Mouse (Mus musculus): Measurements from ENCODE around the gene Prcd. TPM values are rescaled to one million over a fixed set of nuclear protein-coding genes. Genes with fewer than 3 reads are reported as not detected.

The Prcd gene
- polyA plus RNA-seq, 1 experiment from 2014 or later: 1.1 TPM

- WGBS: 84% methylated on average over 4 of the region's 4 CpGs
- no peak overlapping the region for H3K4me3 ChIP-seq (ENCODE audit: low read length)
- no peaks in the 10 kb centered on the region for H3K9me3 ChIP-seq (ENCODE audit: control insufficient read depth, low read length)
- H3K9ac ChIP-seq (ENCODE audit: low read depth, low read length): no peak overlapping the region
- no peak overlapping the region for H3K27ac ChIP-seq (ENCODE audit: low read depth, low read length)
- H3K27me3 ChIP-seq (ENCODE audit: control insufficient read depth, insufficient read depth, low read length): no peaks in the 10 kb centered on the region
- no peak for ATAC-seq (ENCODE audit: low FRiP score, low TSS enrichment)
- no peak overlapping the region for H3K4me2 ChIP-seq (replicated peaks; ENCODE audit: low read depth, low read length)
- H3K4me1 ChIP-seq (ENCODE audit: control insufficient read depth, insufficient read depth, low read length): peaks cover 15% of the 10 kb centered on the region; the same call in 1 of the 2 replicates
- peaks cover 20% of the 10 kb centered on the region; the same call in 1 of the 2 replicates for H3K36me3 ChIP-seq (ENCODE audit: control insufficient read depth, insufficient read depth, low read length)
Measured at GRCm38 (mm10) chr11:116683777-116684176, 30.4 kb downstream of the Prcd start.

- Histone ChIP-seq H3K36me3 (ENCODE audit: control insufficient read depth, insufficient read depth, low read length) (peaks cover 14% of the 10 kb centered on the region; the same call in 1 of the 2 replicates), H3K27me3 (ENCODE audit: control insufficient read depth, insufficient read depth, low read length) (no peaks in the 10 kb centered on the region), H3K9ac (ENCODE audit: low read depth, low read length) (no peak overlapping the region), H3K9me3 (ENCODE audit: control insufficient read depth, low read length) (no peaks in the 10 kb centered on the region), H3K4me3 (ENCODE audit: low read length) (no peak overlapping the region), H3K4me1 (ENCODE audit: control insufficient read depth, insufficient read depth, low read length) (peaks cover 12% of the 10 kb centered on the region; the same call in 1 of the 2 replicates), H3K4me2 (replicated peaks; ENCODE audit: low read depth, low read length) (no peak overlapping the region), H3K27ac (ENCODE audit: low read depth, low read length) (no peak overlapping the region)
- 59% methylated on average over 9 of the region's 9 CpGs for WGBS
- no peak for ATAC-seq (ENCODE audit: low FRiP score, low TSS enrichment)
Measured at GRCm38 (mm10) chr11:116685729-116686128, 32.4 kb downstream of the Prcd start.

GRCm38 (mm10) chr11:116687897-116688296, 34.6 kb downstream of the Prcd start:
- Histone ChIP-seq H3K4me2 (replicated peaks; ENCODE audit: low read depth, low read length) (no peak overlapping the region), H3K27me3 (ENCODE audit: control insufficient read depth, insufficient read depth, low read length) (no peaks in the 10 kb centered on the region), H3K4me1 (ENCODE audit: control insufficient read depth, insufficient read depth, low read length) (0 out of 2 replicates have a peak, but pooled peaks cover 2% of the 10 kb centered on the region), H3K27ac (ENCODE audit: low read depth, low read length) (peak overlapping the region; percentile 30; the same call in 1 of the 2 replicates), H3K9ac (ENCODE audit: low read depth, low read length) (no peak overlapping the region), H3K36me3 (ENCODE audit: control insufficient read depth, insufficient read depth, low read length) (peaks cover 5% of the 10 kb centered on the region; the same call in 1 of the 2 replicates), H3K4me3 (ENCODE audit: low read length) (no peak overlapping the region), H3K9me3 (ENCODE audit: control insufficient read depth, low read length) (no peaks in the 10 kb centered on the region)
- 55% methylated on average over 8 of the region's 8 CpGs for WGBS
- ATAC-seq (ENCODE audit: low FRiP score, low TSS enrichment): no peak

- Histone ChIP-seq H3K9ac (ENCODE audit: low read depth, low read length) (no peak overlapping the region), H3K27me3 (ENCODE audit: control insufficient read depth, insufficient read depth, low read length) (peaks cover 4% of the 10 kb centered on the region), H3K4me2 (replicated peaks; ENCODE audit: low read depth, low read length) (no peak overlapping the region), H3K36me3 (ENCODE audit: control insufficient read depth, insufficient read depth, low read length) (peaks cover 5% of the 10 kb centered on the region; the same call in 1 of the 2 replicates), H3K4me1 (ENCODE audit: control insufficient read depth, insufficient read depth, low read length) (peaks cover 5% of the 10 kb centered on the region; the same call in 1 of the 2 replicates), H3K9me3 (ENCODE audit: control insufficient read depth, low read length) (no peaks in the 10 kb centered on the region), H3K27ac (ENCODE audit: low read depth, low read length) (no peak overlapping the region), H3K4me3 (ENCODE audit: low read length) (no peak overlapping the region)
- ATAC-seq (ENCODE audit: low FRiP score, low TSS enrichment): no peak
- 94% methylated on average over 10 of the region's 10 CpGs for WGBS
Measured at GRCm38 (mm10) chr11:116689622-116690021, 36.3 kb downstream of the Prcd start.

- Histone ChIP-seq H3K4me1 (ENCODE audit: control insufficient read depth, insufficient read depth, low read length) (peaks cover 11% of the 10 kb centered on the region; the same call in 1 of the 2 replicates), H3K9me3 (ENCODE audit: control insufficient read depth, low read length) (no peaks in the 10 kb centered on the region), H3K4me2 (replicated peaks; ENCODE audit: low read depth, low read length) (no peak overlapping the region), H3K9ac (ENCODE audit: low read depth, low read length) (no peak overlapping the region), H3K4me3 (ENCODE audit: low read length) (no peak overlapping the region), H3K36me3 (ENCODE audit: control insufficient read depth, insufficient read depth, low read length) (no peaks in the 10 kb centered on the region), H3K27me3 (ENCODE audit: control insufficient read depth, insufficient read depth, low read length) (peaks cover 12% of the 10 kb centered on the region), H3K27ac (ENCODE audit: low read depth, low read length) (no peak overlapping the region)
- WGBS: 47% methylated on average over 18 of the region's 18 CpGs
- no peak for ATAC-seq (ENCODE audit: low FRiP score, low TSS enrichment)
Measured at GRCm38 (mm10) chr11:116690701-116691575, 37.6 kb downstream of the Prcd start.

- Histone ChIP-seq H3K4me2 (replicated peaks; ENCODE audit: low read depth, low read length) (peak overlapping the region; percentile 80), H3K36me3 (ENCODE audit: control insufficient read depth, insufficient read depth, low read length) (no peaks in the 10 kb centered on the region), H3K27ac (ENCODE audit: low read depth, low read length) (no peak overlapping the region), H3K9me3 (ENCODE audit: control insufficient read depth, low read length) (no peaks in the 10 kb centered on the region), H3K4me3 (ENCODE audit: low read length) (peak overlapping the region; percentile 55), H3K9ac (ENCODE audit: low read depth, low read length) (peak overlapping the region; percentile 70), H3K27me3 (ENCODE audit: control insufficient read depth, insufficient read depth, low read length) (peaks cover 16% of the 10 kb centered on the region), H3K4me1 (ENCODE audit: control insufficient read depth, insufficient read depth, low read length) (peaks cover 9% of the 10 kb centered on the region; the same call in 1 of the 2 replicates)
- no peak for ATAC-seq (ENCODE audit: low FRiP score, low TSS enrichment)
- 33% methylated on average over 4 of the region's 4 CpGs for WGBS
Measured at GRCm38 (mm10) chr11:116693899-116694249, 40.5 kb downstream of the Prcd start.

GRCm38 (mm10) chr11:116694250-116695193, 41.2 kb downstream of the Prcd start:
- ATAC-seq (ENCODE audit: low FRiP score, low TSS enrichment): peak; percentile 86
- WGBS: 1% methylated on average over 66 of the region's 73 CpGs

GRCm38 (mm10) chr11:116695194-116695880, 42.0 kb downstream of the Prcd start:
- Histone ChIP-seq H3K27me3 (ENCODE audit: control insufficient read depth, insufficient read depth, low read length) (peaks cover 16% of the 10 kb centered on the region), H3K27ac (ENCODE audit: low read depth, low read length) (no peak overlapping the region), H3K9ac (ENCODE audit: low read depth, low read length) (no peak overlapping the region; the same call in 1 of the 2 replicates), H3K4me3 (ENCODE audit: low read length) (no peak overlapping the region), H3K4me1 (ENCODE audit: control insufficient read depth, insufficient read depth, low read length) (peaks cover 9% of the 10 kb centered on the region; the same call in 1 of the 2 replicates), H3K4me2 (replicated peaks; ENCODE audit: low read depth, low read length) (peak overlapping the region; percentile 80), H3K9me3 (ENCODE audit: control insufficient read depth, low read length) (no peaks in the 10 kb centered on the region), H3K36me3 (ENCODE audit: control insufficient read depth, insufficient read depth, low read length) (no peaks in the 10 kb centered on the region)
- 0 out of 2 replicates have a peak, but pooled peaks have one; percentile 14 for ATAC-seq (ENCODE audit: low FRiP score, low TSS enrichment)
- 31% methylated on average over 23 of the region's 23 CpGs for WGBS

More at GRCm38 (mm10) chr11:116694250-116695193, 41.2 kb downstream of the Prcd start:
- Histone ChIP-seq H3K36me3 (ENCODE audit: control insufficient read depth, insufficient read depth, low read length) (no peaks in the 10 kb centered on the region), H3K4me2 (replicated peaks; ENCODE audit: low read depth, low read length) (peak overlapping the region; percentile 80), H3K9me3 (ENCODE audit: control insufficient read depth, low read length) (no peaks in the 10 kb centered on the region), H3K4me3 (ENCODE audit: low read length) (peak overlapping the region; percentile 55), H3K9ac (ENCODE audit: low read depth, low read length) (peak overlapping the region; percentile 70), H3K27me3 (ENCODE audit: control insufficient read depth, insufficient read depth, low read length) (peaks cover 16% of the 10 kb centered on the region), H3K4me1 (ENCODE audit: control insufficient read depth, insufficient read depth, low read length) (peaks cover 9% of the 10 kb centered on the region; the same call in 1 of the 2 replicates), H3K27ac (ENCODE audit: low read depth, low read length) (no peak overlapping the region)
